Mouse (Mus musculus): ENCODE results near the gene Agtrap. TPM values are rescaled to one million over a fixed set of nuclear protein-coding genes. Genes with fewer than 3 reads are reported as not detected.
"Not testable (repeated sequence)": the region's sequence is repeated elsewhere in the genome, so short reads cannot be mapped to it uniquely, and the experiment has no call there.

The Agtrap gene
- polyA plus RNA-seq, 1 experiment from 2014 or later = 9.1 TPM

DNA sequence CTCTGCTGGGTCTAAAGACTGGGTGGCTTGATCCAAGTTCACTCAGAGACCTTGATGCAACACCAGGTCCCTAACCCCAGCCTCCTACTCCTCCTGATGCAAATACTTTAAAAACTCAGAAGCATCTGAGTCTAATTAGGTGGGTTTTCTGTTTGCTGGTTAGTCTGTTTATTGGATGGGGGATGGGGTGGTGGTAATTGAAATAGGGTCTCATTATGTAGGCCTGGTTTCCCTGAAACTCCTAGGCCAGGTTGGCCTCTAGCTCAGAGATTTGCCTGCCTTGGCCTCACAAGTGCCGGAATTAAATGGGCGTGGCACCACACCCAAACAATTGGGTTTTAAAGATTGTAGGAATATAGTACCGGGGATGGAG lies 34.8 kb upstream of the Agtrap start:
- Histone ChIP-seq H3K4me1 (ENCODE audit: control insufficient read depth, insufficient read depth, low read length) (no peaks in the 10 kb centered on the region; the same call in 1 of the 2 replicates), H3K36me3 (ENCODE audit: control insufficient read depth, insufficient read depth, low read length) (no peaks in the 10 kb centered on the region), H3K4me2 (ENCODE audit: low read depth) (no peak overlapping the region), H3K27me3 (ENCODE audit: control insufficient read depth, insufficient read depth, low read length) (no peaks in the 10 kb centered on the region), H3K9ac (ENCODE audit: low read length) (no peak overlapping the region), H3K27ac (ENCODE audit: low read depth, low read length) (no peak overlapping the region), H3K4me3 (ENCODE audit: low read depth, low read length) (no peak overlapping the region), H3K9me3 (ENCODE audit: control insufficient read depth, low read length) (0 out of 2 replicates have a peak, but pooled peaks cover 2% of the 10 kb centered on the region)
- 58% methylated on average over 3 of the region's 3 CpGs for WGBS
- ATAC-seq (ENCODE audit: insufficient read depth, low FRiP score, low TSS enrichment) (0 out of 2 replicates have a peak, but pooled peaks have one; percentile 3), DNase-seq (ENCODE audit: low spot score) (no peak)

DNA sequence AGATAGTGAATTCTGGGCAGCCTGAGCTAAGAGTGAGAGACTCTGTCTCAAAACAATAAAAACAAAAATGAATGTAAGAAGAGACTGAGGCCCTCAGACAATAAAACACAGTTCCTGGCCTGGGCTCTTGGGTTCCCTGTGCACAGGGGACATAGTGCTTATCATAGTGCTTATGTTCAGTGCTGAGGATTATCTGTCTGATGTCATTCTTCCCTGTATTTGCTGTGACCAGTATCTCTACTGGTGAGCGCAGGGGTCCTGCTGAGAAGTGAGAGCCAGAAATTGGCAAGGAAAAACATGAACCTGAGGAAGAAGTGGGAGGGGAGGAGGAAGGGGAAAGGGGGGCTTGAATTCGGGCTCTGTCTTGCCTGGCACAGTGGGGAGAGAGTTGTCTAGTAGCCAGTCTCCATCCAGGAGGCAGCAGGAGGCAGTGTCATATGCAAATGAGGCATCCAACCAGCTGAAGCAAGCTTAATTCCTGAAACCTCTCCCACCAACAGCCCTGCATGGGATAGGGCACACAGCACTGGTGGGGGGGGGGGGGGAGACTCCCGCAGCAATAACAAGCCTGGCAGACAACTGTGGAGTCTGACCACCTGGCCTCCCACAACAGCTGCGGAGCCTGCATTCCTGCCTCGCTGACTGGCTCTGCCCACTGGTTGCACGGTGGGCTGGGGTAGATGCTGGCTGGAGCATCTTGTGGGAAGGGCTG lies 34.3 kb upstream of the Agtrap start:
- Histone ChIP-seq H3K27me3 (ENCODE audit: control insufficient read depth, insufficient read depth, low read length) (no peaks in the 10 kb centered on the region), H3K4me2 (ENCODE audit: low read depth) (no peak overlapping the region), H3K9me3 (ENCODE audit: control insufficient read depth, low read length) (no peaks in the 10 kb centered on the region), H3K9ac (ENCODE audit: low read length) (no peak overlapping the region; the same call in 1 of the 2 replicates), H3K4me1 (ENCODE audit: control insufficient read depth, insufficient read depth, low read length) (no peaks in the 10 kb centered on the region; the same call in 1 of the 2 replicates), H3K27ac (ENCODE audit: low read depth, low read length) (no peak overlapping the region), H3K36me3 (ENCODE audit: control insufficient read depth, insufficient read depth, low read length) (no peaks in the 10 kb centered on the region), H3K4me3 (ENCODE audit: low read depth, low read length) (no peak overlapping the region)
- DNase-seq (ENCODE audit: low spot score) (peak; percentile 59), ATAC-seq (ENCODE audit: insufficient read depth, low FRiP score, low TSS enrichment) (peak; percentile 88)
- WGBS = 9% methylated on average over 6 of the region's 6 CpGs

DNA sequence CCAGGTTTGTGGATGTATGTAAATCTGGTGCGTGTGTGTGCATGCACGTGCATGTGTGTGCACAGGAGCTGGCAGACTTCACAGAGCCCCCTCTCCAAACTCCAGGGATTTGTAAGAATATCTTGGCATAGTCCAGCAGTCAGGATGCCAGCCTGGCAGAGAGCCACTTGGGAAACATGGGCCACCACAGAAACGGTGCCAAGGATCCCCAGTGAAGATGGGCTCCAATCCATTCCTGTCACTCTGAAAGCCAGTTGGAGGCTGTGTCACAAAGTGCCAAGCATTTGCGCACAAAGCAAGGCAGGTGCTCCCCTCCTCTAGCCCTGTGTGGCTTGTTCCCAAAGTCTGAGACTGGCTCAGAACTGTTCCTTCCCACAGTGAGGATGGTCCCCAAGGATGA lies 33.5 kb upstream of the Agtrap start:
- H3K9me3 ChIP-seq (ENCODE audit: control insufficient read depth, low read length) = no peaks in the 10 kb centered on the region
- no peak overlapping the region for H3K4me3 ChIP-seq (ENCODE audit: low read depth, low read length)
- DNase-seq (ENCODE audit: low spot score) = no peak
- H3K36me3 ChIP-seq (ENCODE audit: control insufficient read depth, insufficient read depth, low read length) = no peaks in the 10 kb centered on the region
- no peak overlapping the region for H3K9ac ChIP-seq (ENCODE audit: low read length)
- no peak overlapping the region for H3K4me2 ChIP-seq (ENCODE audit: low read depth)
- ATAC-seq (ENCODE audit: insufficient read depth, low FRiP score, low TSS enrichment) = no peak
- H3K27me3 ChIP-seq (ENCODE audit: control insufficient read depth, insufficient read depth, low read length) = no peaks in the 10 kb centered on the region
- WGBS = 91% methylated on average over 4 of the region's 4 CpGs
- no peaks in the 10 kb centered on the region; the same call in 1 of the 2 replicates for H3K4me1 ChIP-seq (ENCODE audit: control insufficient read depth, insufficient read depth, low read length)
- no peak overlapping the region for H3K27ac ChIP-seq (ENCODE audit: low read depth, low read length)

DNA sequence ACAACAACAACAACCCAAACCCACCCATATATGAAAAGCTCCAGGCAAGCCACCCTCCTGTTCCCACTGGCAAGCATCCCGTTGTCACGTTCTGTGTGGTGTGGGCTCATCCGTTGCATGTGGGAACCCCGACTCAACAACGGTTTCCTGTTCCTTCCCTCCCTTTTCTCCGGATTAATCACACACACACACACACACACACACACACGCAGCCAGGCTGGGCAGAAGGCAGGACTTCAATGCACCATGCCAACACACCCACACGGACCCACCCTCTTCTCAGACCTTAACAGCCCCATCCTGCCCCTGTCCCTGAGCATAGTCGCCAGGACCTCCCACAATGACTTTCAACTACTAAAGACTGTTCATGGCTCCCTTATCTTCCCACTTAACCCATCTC lies 32.7 kb upstream of the Agtrap start:
- no peak overlapping the region for H3K4me3 ChIP-seq (ENCODE audit: low read depth, low read length)
- H3K4me2 ChIP-seq (ENCODE audit: low read depth) = no peak overlapping the region
- DNase-seq (ENCODE audit: low spot score) (no peak), ATAC-seq (ENCODE audit: insufficient read depth, low FRiP score, low TSS enrichment) (no peak)
- no peaks in the 10 kb centered on the region for H3K9me3 ChIP-seq (ENCODE audit: control insufficient read depth, low read length)
- no peaks in the 10 kb centered on the region for H3K27me3 ChIP-seq (ENCODE audit: control insufficient read depth, insufficient read depth, low read length)
- no peak overlapping the region for H3K27ac ChIP-seq (ENCODE audit: low read depth, low read length)
- H3K36me3 ChIP-seq (ENCODE audit: control insufficient read depth, insufficient read depth, low read length) = no peaks in the 10 kb centered on the region
- H3K9ac ChIP-seq (ENCODE audit: low read length) = no peak overlapping the region
- 86% methylated on average over 9 of the region's 9 CpGs for WGBS
- peaks cover 2% of the 10 kb centered on the region; the same call in 1 of the 2 replicates for H3K4me1 ChIP-seq (ENCODE audit: control insufficient read depth, insufficient read depth, low read length)

DNA sequence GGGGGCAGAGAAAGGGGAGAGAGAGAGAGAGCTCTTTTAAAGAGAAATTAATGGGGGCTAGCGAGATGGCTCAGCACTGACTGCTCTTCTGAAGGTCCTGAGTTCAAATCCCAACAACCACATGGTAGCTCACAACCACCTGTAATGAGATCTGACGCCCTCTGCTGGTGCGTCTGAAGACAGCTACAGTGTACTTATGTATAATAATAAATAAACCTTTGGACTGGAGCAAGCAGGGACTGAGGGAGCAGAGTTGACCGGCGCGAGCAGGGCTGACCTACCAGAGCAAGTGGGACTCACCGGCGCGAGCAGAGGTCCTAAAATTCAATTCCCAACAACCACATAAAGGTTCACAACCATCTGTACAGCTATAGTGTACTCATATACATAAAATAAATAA lies 31.7 kb upstream of the Agtrap start:
- not testable (repeated sequence) for ATAC-seq (ENCODE audit: insufficient read depth, low FRiP score, low TSS enrichment); H3K4me2 ChIP-seq (ENCODE audit: low read depth); H3K27me3 ChIP-seq (ENCODE audit: control insufficient read depth, insufficient read depth, low read length); DNase-seq (ENCODE audit: low spot score); H3K4me3 ChIP-seq (ENCODE audit: low read depth, low read length); H3K36me3 ChIP-seq (ENCODE audit: control insufficient read depth, insufficient read depth, low read length); H3K4me1 ChIP-seq (ENCODE audit: control insufficient read depth, insufficient read depth, low read length); H3K27ac ChIP-seq (ENCODE audit: low read depth, low read length); H3K9ac ChIP-seq (ENCODE audit: low read length); H3K9me3 ChIP-seq (ENCODE audit: control insufficient read depth, low read length)
- WGBS = 88% methylated on average over 9 of the region's 9 CpGs

DNA sequence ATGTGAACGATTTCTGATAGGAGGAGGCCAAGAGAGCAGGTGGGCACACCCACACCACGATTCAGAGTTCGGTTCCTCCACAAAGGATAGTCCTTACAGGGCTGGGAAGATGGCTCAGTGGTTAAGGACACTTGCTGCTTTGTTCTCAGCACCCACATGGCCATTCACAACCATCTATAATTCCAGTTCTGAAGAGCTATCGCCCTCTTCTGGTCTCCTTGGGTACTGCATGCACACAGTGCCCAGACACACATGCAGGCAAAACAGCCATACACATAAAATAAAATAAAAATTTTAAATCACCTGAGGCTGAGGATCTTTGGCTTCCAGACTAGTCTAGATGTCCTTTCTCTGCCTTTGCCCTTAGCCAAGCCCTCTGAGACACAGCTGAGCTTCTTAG lies 29.6 kb upstream of the Agtrap start:
- no peak overlapping the region for H3K4me3 ChIP-seq (ENCODE audit: low read depth, low read length)
- no peaks in the 10 kb centered on the region for H3K36me3 ChIP-seq (ENCODE audit: control insufficient read depth, insufficient read depth, low read length)
- DNase-seq (ENCODE audit: low spot score) (no peak), ATAC-seq (ENCODE audit: insufficient read depth, low FRiP score, low TSS enrichment) (no peak)
- 73% methylated on average over 4 of the region's 4 CpGs for WGBS
- no peak overlapping the region for H3K27ac ChIP-seq (ENCODE audit: low read depth, low read length)
- no peak overlapping the region for H3K4me2 ChIP-seq (ENCODE audit: low read depth)
- H3K27me3 ChIP-seq (ENCODE audit: control insufficient read depth, insufficient read depth, low read length) = no peaks in the 10 kb centered on the region
- no peaks in the 10 kb centered on the region for H3K9me3 ChIP-seq (ENCODE audit: control insufficient read depth, low read length)
- no peak overlapping the region for H3K9ac ChIP-seq (ENCODE audit: low read length)
- H3K4me1 ChIP-seq (ENCODE audit: control insufficient read depth, insufficient read depth, low read length) = peaks cover 2% of the 10 kb centered on the region; the same call in 1 of the 2 replicates

DNA sequence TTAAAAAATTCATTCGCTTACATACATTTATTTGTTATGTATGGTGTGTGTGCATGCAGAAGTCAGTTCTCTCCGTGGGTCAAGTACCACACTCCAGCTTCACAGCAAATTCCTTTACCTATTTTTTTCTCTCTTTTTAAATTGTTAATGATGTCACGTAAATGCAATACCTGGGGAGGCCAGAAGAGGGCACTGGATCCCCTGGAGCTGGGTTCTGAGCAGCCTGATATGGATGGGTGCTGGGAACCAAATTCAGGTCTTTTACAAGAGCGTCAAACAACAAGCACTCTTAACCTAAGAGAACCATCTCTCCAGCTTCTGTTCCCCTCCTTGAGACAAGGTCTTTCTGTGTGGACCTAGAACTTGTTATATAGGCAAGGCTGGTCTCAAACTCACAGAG lies 28.8 kb upstream of the Agtrap start:
- ATAC-seq (ENCODE audit: insufficient read depth, low FRiP score, low TSS enrichment) (no peak), DNase-seq (ENCODE audit: low spot score) (no peak)
- peaks cover 2% of the 10 kb centered on the region; the same call in 1 of the 2 replicates for H3K4me1 ChIP-seq (ENCODE audit: control insufficient read depth, insufficient read depth, low read length)
- H3K4me2 ChIP-seq (ENCODE audit: low read depth) = no peak overlapping the region
- H3K36me3 ChIP-seq (ENCODE audit: control insufficient read depth, insufficient read depth, low read length) = no peaks in the 10 kb centered on the region
- H3K4me3 ChIP-seq (ENCODE audit: low read depth, low read length) = no peak overlapping the region
- H3K27me3 ChIP-seq (ENCODE audit: control insufficient read depth, insufficient read depth, low read length) = no peaks in the 10 kb centered on the region
- H3K9me3 ChIP-seq (ENCODE audit: control insufficient read depth, low read length) = no peaks in the 10 kb centered on the region
- 82% methylated on average over 4 of the region's 4 CpGs for WGBS
- H3K27ac ChIP-seq (ENCODE audit: low read depth, low read length) = no peak overlapping the region
- no peak overlapping the region for H3K9ac ChIP-seq (ENCODE audit: low read length)

GRCm38 (mm10) chr4:148115467-148115866 lies 27.6 kb upstream of the Agtrap start:
- H3K27me3 ChIP-seq (ENCODE audit: control insufficient read depth, insufficient read depth, low read length) = no peaks in the 10 kb centered on the region
- 0 out of 2 replicates have a peak overlapping the region, but pooled peaks have one; percentile 35 for H3K9ac ChIP-seq (ENCODE audit: low read length)
- H3K36me3 ChIP-seq (ENCODE audit: control insufficient read depth, insufficient read depth, low read length) = no peaks in the 10 kb centered on the region
- H3K27ac ChIP-seq (ENCODE audit: low read depth, low read length) = 0 out of 2 replicates have a peak overlapping the region, but pooled peaks have one; percentile 3
- DNase-seq (ENCODE audit: low spot score) = peak; percentile 57
- H3K4me3 ChIP-seq (ENCODE audit: low read depth, low read length) = no peak overlapping the region
- no peaks in the 10 kb centered on the region for H3K9me3 ChIP-seq (ENCODE audit: control insufficient read depth, low read length)
- no peak; the same call in 1 of the 2 replicates for ATAC-seq (ENCODE audit: insufficient read depth, low FRiP score, low TSS enrichment)
- H3K4me1 ChIP-seq (ENCODE audit: control insufficient read depth, insufficient read depth, low read length) = peaks cover 2% of the 10 kb centered on the region; the same call in 1 of the 2 replicates
- no peak overlapping the region for H3K4me2 ChIP-seq (ENCODE audit: low read depth)
- 7% methylated on average over 15 of the region's 15 CpGs for WGBS

DNA sequence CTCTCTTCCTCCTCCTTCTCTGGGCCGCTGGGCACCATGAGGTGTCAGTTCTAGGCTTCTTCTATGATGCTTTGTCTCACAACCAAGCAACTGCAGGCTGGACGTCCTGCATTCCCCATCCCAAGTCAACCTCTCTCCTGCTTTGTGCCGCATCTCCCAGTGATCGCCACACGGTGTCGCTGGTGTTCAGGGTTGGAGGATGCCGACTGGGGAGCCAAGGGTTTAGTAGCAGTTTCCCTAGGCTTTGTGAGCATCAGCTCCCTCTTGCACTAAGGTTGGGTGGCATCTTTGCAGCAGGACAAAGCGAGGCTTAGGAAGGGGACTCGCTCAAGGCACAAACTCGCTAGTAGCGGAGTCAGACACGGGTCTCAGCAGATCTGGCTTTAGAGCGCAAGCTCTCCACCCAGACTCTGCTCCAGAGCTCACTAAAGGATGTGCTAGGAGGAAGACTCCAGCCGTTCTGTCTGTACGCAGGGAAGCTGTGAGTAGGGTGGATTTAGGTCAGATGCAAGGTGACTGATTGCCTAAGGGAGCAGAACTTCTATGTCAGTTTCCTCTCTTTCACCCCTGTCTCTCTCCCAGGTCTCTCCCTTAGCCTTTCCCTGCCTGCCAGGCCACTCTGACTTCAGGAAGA lies 27.0 kb upstream of the Agtrap start:
- Histone ChIP-seq H3K36me3 (ENCODE audit: control insufficient read depth, insufficient read depth, low read length) (no peaks in the 10 kb centered on the region), H3K27ac (ENCODE audit: low read depth, low read length) (no peak overlapping the region), H3K4me2 (ENCODE audit: low read depth) (no peak overlapping the region), H3K9ac (ENCODE audit: low read length) (no peak overlapping the region), H3K4me1 (ENCODE audit: control insufficient read depth, insufficient read depth, low read length) (peaks cover 2% of the 10 kb centered on the region; the same call in 1 of the 2 replicates), H3K4me3 (ENCODE audit: low read depth, low read length) (no peak overlapping the region), H3K27me3 (ENCODE audit: control insufficient read depth, insufficient read depth, low read length) (no peaks in the 10 kb centered on the region), H3K9me3 (ENCODE audit: control insufficient read depth, low read length) (no peaks in the 10 kb centered on the region)
- ATAC-seq (ENCODE audit: insufficient read depth, low FRiP score, low TSS enrichment) (peak; percentile 70), DNase-seq (ENCODE audit: low spot score) (peak; percentile 93)
- WGBS = 5% methylated on average over 15 of the region's 15 CpGs
